Mouse (Mus musculus) spleen, postnatal 14 days (tissue): ENCODE results near the gene Dpm2.
A peak's percentile ranks its signal among the peaks of the same experiment; 100 is the strongest.

Experiments
- DNase-seq, 2 experiments: peaks; one replicate each; pipeline ENCODE4 v3.0.0; 2021 to 2022; ENCODE audit warnings: low spot score in 2 of 2

Dpm2 gene

GRCm38 (mm10) chr2:32546951-32547350 lies 23.7 kb upstream of the Dpm2 start:
- no peak for DNase-seq

- DNase-seq, result no peak
These were observed 23.3 kb upstream of the Dpm2 start for GRCm38 (mm10) chr2:32547380-32547779.

- DNase-seq, result no peak
These were observed 22.5 kb upstream of the Dpm2 start for GRCm38 (mm10) chr2:32547964-32548739.

GRCm38 (mm10) chr2:32549171-32549570 lies 21.5 kb upstream of the Dpm2 start:
- DNase-seq, result no peak

- no peak for DNase-seq
These were observed 20.9 kb upstream of the Dpm2 start for GRCm38 (mm10) chr2:32549764-32550163.

- no peak for DNase-seq
These were observed 19.4 kb upstream of the Dpm2 start for GRCm38 (mm10) chr2:32551236-32551635.

- no peak for DNase-seq
These were observed 17.0 kb upstream of the Dpm2 start for GRCm38 (mm10) chr2:32553592-32554148.

DNA sequence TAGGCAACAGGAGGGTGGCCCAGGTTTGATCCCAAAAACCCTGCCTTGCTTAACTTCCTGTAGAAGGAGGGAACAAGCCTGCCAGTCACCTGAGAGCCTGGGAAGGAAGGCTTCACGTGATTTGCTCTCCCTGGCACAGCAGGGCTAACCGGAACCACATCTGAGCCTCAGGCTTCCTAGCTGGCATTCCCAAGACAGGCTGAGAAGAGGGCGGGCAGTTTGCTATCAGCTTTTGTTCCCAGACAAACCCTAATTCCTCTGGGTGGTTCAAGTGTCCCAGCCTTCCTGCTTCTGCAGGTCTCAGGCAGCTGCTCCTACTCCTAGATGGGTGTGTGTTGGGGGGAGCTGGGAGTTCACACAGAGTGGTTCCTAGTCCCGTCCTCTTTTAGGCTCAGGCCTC lies 15.2 kb upstream of the Dpm2 start:
- no peak for DNase-seq

GRCm38 (mm10) chr2:32556019-32556418 lies 14.6 kb upstream of the Dpm2 start:
- no peak for DNase-seq

DNA sequence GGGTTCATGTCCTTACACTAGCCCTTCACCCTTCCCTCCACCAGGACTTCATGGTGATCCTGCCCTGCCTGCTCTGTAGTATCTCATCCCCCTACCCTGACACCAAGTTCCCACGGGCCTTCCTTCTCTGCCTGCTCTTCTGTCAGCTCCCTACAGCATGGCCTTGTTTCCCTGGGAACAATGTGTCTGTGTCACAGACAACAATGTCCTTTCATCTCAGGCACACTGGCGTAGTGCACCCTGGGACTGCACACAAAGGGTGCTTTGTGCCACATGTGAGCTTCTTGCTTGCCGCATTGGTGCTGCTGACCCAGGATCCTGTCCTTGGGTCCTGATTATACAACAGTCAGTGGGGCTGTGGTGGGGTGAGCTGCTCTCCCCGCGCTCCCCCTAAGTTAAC lies 11.1 kb upstream of the Dpm2 start:
- no peak for DNase-seq

DNA sequence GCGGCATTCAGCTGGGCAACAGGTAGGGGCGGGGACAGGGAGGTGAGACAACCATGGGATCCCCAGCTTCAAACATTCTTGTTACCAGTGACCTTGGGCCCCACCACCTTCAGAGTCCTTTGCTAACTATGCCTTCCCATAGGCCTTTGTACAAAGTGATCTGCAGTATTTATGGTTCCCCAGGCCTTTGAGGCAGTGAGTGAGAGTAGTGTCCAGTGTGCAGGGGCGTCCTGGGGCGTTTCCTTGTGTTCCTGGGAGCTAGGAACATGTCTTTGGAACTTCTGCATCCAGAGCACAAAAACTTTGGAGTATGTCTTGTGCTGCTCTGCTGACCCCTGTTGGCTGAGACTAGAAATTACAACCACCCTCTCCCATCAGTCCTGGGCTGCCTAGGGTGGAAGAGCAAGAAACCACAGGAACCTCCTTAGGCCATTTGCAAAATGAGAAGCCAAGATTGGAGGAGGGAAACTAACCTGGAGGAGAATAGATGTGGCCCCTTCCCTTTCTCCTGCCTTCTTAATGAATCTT lies 4.1 kb upstream of the Dpm2 start:
- DNase-seq, result peak in 1 of 2 experiments; percentile 48

DNA sequence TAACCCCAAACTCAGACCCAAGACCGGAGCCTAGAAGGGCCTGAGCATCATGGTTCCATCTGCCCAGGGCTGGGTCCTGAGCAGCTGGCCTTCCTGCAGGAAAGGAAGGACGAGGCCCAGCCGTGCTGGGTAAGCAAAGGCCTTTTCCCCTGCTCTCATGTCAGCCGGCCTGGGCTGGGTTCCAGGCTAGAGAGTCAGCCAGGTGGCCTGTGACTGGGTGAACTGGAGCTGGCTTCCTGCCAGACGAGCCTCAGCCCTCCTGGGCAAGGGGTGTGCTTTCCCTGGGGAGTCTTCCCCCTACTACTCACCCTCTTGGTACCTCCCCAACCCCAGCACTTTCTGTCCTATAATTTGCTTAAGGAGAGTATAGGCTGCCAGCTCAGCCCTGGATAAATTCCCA lies 2.5 kb upstream of the Dpm2 start:
- no peak for DNase-seq

- no peak for DNase-seq
These were observed 1.7 kb upstream of the Dpm2 start for GRCm38 (mm10) chr2:32568941-32569340.

DNA sequence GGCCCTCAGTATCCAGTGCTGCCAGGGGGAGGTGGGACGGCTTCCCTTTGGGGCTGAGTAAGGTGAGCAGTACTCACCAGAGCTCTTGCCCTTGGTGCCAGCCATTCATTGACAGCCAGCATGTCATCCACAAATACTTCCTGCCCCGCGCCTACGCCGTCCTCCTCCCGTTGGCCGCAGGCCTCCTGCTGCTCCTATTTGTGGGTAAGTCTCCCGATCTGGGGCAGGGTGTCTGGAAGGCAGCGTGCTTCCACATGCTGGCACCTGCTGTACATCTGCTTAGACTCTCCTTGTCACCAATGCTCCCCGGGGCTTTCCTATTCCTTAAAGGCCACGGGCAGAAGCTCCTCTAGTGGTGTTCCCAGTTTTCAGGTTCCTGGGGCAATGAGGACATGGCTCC lies 1.5 kb downstream of the Dpm2 start:
- no peak for DNase-seq

DNA sequence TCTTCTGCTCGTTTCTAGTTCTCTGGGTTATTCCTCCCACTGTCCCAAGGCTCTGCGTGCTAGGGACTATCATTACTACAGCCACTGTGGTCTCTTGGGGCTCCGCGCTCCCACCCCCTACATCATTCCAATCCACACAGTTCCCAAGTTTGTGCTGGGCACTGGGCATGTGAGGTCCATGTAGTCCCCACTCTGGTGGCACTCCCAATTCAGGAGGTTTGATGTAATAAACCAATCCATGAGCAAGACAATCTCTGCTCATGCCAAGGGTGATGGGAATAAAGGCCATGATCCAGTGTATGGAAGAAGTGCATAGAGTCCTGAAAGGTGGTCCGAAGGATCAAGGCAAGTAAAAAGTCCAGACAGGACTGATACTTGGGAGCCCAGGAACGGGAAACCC lies 3.8 kb downstream of the Dpm2 start, which contains the start of gene Pip5kl1:
TSS of gene Pip5kl1 (plus strand) at position 301 of the 400 bp plus-strand sequence.
- no peak for DNase-seq

- DNase-seq, result peak in 1 of 2 experiments; percentile 53
These were observed 4.4 kb downstream of the Dpm2 start for GRCm38 (mm10) chr2:32574901-32575585.

GRCm38 (mm10) chr2:32575586-32576160 lies 5.0 kb downstream of the Dpm2 start, which contains the start of gene 9430097D07Rik:
Gene 9430097D07Rik, minus strand, starts transcription at chr2:32575684.
- no peak for DNase-seq

GRCm38 (mm10) chr2:32576532-32576931 lies 5.9 kb downstream of the Dpm2 start:
- no peak for DNase-seq

- DNase-seq, result no peak
These were observed 7.7 kb downstream of the Dpm2 start for GRCm38 (mm10) chr2:32578146-32579046.

GRCm38 (mm10) chr2:32581450-32582095 lies 10.9 kb downstream of the Dpm2 start:
- DNase-seq, result no peak
